In genomic region chr5:127577419-127577818, GRCm38 (mm10) we compare ENCODE assay signal across 13 mouse cellular contexts. TPM values are rescaled to one million over a fixed set of nuclear protein-coding genes. Genes with fewer than 3 reads are reported as not detected.
DNase-seq lines count a peak whose midpoint lies in the region; ATAC-seq lines count a peak whose summit lies in the region.
"Had no signal": no experiment of that assay in that cellular context is flagged by ENCODE, and none has a peak within 500 bp of the region (broad histone marks: within the 10 kb centered on the region; RNA-seq: fewer than 3 reads in every experiment).

No protein-coding gene starts in this region.

- no peaks in the 10 kb centered on the region for H3K27me3 ChIP-seq in midbrain, embryonic 10.5 days (ENCODE audit: low read depth, poor library complexity, severe bottlenecking)
- H3K27me3 ChIP-seq in midbrain, embryonic 13.5 days: 0 out of 2 replicates have a peak, but pooled peaks cover 3% of the 10 kb centered on the region
- H3K27me3 ChIP-seq: neural tube, embryonic 12.5 days had no signal

- ATAC-seq in cerebellum, adult (ENCODE audit: insufficient number of reproducible peaks, low FRiP score, low TSS enrichment): no peak
- ATAC-seq in midbrain, embryonic 13.5 days: no peak

- no peaks in the 10 kb centered on the region for H3K36me3 ChIP-seq in midbrain, embryonic 10.5 days
- no peaks in the 10 kb centered on the region for H3K36me3 ChIP-seq in midbrain, embryonic 13.5 days
- H3K36me3 ChIP-seq: limb, embryonic 13.5 days; neural tube, embryonic 12.5 days had no signal

- WGBS in midbrain, embryonic 10.5 days: 59% methylated on average over 8 of the region's 8 CpGs
- WGBS in midbrain, embryonic 13.5 days: 60% methylated on average over 8 of the region's 8 CpGs

- H3K4me3 ChIP-seq in midbrain, embryonic 10.5 days: no peak overlapping the region
- H3K4me3 ChIP-seq in midbrain, embryonic 13.5 days (replicated peaks): no peak overlapping the region
- H3K4me3 ChIP-seq: limb, embryonic 13.5 days; neural tube, embryonic 12.5 days had no signal

- no peak overlapping the region for H3K4me2 ChIP-seq in midbrain, embryonic 13.5 days (replicated peaks)
- H3K4me2 ChIP-seq: limb, embryonic 13.5 days; neural tube, embryonic 12.5 days had no signal

- H3K9me3 ChIP-seq in midbrain, embryonic 10.5 days (replicated peaks): no peaks in the 10 kb centered on the region
- H3K9me3 ChIP-seq in midbrain, embryonic 13.5 days: no peaks in the 10 kb centered on the region
- H3K9me3 ChIP-seq: limb, embryonic 13.5 days; neural tube, embryonic 12.5 days had no signal

- no peak overlapping the region for H3K9ac ChIP-seq in midbrain, embryonic 13.5 days (replicated peaks)
- H3K9ac ChIP-seq: limb, embryonic 13.5 days; neural tube, embryonic 12.5 days had no signal

- peaks cover 11% of the 10 kb centered on the region; the same call in 1 of the 2 replicates for H3K4me1 ChIP-seq in midbrain, embryonic 10.5 days
- no peaks in the 10 kb centered on the region for H3K4me1 ChIP-seq in midbrain, embryonic 13.5 days (replicated peaks)
- H3K4me1 ChIP-seq: limb, embryonic 13.5 days; neural tube, embryonic 12.5 days had no signal

- peak; percentile 29 for DNase-seq in cerebellum, adult 11-12 months
- peak; percentile 22 for DNase-seq in midbrain, embryonic 10.5 days (ENCODE audit: low spot score)
- peak; percentile 68 for DNase-seq in brain, adult 2 months (ENCODE audit: low read depth, low spot score)
- DNase-seq in induced T-regulatory cell, adult 2 months (ENCODE audit: low read depth): peak; percentile 8
- DNase-seq in spleen, postnatal 10 days (ENCODE audit: low spot score in 2 of 2): no peak
- no peak for DNase-seq in yolk sac, embryonic 10.5 days (ENCODE audit: low spot score)
- DNase-seq: gastrocnemius, postnatal 10 days; kidney, adult 11 months; thymus, adult 2 months had no signal

- H3K27ac ChIP-seq in midbrain, embryonic 10.5 days (replicated peaks): no peak overlapping the region
- H3K27ac ChIP-seq in midbrain, embryonic 13.5 days: no peak overlapping the region
- H3K27ac ChIP-seq: limb, embryonic 13.5 days; neural tube, embryonic 12.5 days had no signal

RNA-seq across cellular contexts. Expression of gene Glt1d1, which starts 54.6 kb away (rescaled TPM):
- polyA plus RNA-seq in midbrain, embryonic 10.5 days (2016; fragmentation: Nextera tagmentation; extraction: Ambion mirVana): 1.3 and 1.4 TPM in 2 replicates
- polyA plus RNA-seq in midbrain, embryonic 13.5 days (2015; fragmentation: Nextera tagmentation; extraction: Ambion mirVana): 1.5 and 1.9 TPM in 2 replicates

RNA-seq across cellular contexts. Expression of gene Slc15a4, which starts 55.3 kb away (rescaled TPM):
- polyA plus RNA-seq in midbrain, embryonic 10.5 days (2016; fragmentation: Nextera tagmentation; extraction: Ambion mirVana): 23.8 and 26.1 TPM in 2 replicates
- polyA plus RNA-seq in midbrain, embryonic 13.5 days (2015; fragmentation: Nextera tagmentation; extraction: Ambion mirVana): 24.4 and 26.1 TPM in 2 replicates

Comparison
In these comparisons a context has a peak if more than half of its experiments do, and no peak if none do; other contexts are left out.
1. DNase-seq: peak in cerebellum, adult 11-12 months (single experiment), midbrain, embryonic 10.5 days (single experiment), brain, adult 2 months (single experiment) and induced T-regulatory cell, adult 2 months (single experiment); none in spleen, postnatal 10 days (0 of 2) and yolk sac, embryonic 10.5 days (single experiment).